Mouse (Mus musculus) kidney, postnatal 36 days (tissue): ENCODE data around the gene Prkag2.

Experiments used
- DNase-seq, 2 experiments: peaks; one replicate each; pipeline ENCODE4 v3.0.0; 2021 to 2022; ENCODE audit warnings: mixed read lengths in 2 of 2

Gene Prkag2

DNA sequence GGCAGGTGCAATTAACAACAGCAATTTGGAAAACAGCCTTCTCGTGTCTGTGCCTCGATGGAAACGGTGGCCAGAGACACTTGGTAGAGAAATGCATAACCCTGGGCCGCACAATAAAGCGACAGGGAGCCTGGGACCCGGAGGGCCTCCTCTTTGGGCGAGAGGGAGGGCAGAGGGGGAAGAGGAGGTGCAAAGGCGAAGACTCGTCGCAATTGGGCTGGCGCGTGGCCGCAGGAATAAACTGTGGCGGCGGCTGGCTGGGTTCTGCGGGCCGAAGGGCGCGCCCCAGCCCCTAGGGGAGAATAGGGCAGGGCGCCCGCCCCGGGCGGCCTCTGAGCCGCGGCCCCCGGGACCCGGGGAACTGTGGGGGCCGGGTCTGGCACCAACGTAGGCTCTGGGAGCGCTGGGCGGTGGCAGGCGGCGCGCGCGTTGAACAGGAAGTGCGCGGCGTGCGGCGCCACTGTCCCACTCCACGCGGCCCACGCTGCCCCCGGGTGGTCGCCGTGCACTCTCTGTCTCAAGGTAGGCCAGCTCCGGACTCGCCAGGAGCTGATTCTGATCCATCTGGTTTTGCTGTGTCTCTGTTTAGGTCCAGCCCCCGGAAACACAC lies at the start of gene Prkag2:
Prkag2 (minus strand) TSS at position 127 of the 610 bp plus-strand sequence.
- DNase-seq: peak; percentile 81 to 84

DNA sequence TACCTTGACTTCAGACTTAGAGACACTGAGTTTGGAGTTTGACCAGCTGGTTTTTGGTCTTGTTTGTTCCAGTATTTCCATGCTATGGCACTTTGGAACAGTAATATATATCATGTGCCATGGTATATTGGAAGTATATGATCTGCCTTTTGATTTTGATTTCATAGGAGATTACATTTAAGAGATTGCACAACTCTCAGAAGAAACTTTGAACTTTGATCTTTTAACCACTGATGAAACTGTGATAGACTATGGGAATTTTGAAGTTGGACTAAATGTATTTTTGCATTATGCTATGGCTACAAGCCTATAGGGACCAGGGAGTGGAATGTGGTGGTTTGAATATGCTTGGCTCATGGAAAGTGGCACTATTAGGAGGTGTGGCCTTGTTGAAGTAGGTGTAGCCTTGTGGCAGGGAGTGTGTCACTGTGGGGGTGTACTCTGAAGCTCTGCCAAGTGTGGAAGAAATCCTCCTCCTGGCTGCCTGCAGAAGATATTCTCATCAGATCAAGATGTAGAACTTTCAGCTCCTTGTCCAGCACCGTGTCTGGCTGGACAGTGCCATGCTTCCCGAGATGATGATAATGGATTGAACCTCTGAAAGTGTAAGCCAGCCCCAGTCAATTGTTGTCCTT lies 49.0 kb upstream of the Prkag2 start:
- DNase-seq: no peak

DNA sequence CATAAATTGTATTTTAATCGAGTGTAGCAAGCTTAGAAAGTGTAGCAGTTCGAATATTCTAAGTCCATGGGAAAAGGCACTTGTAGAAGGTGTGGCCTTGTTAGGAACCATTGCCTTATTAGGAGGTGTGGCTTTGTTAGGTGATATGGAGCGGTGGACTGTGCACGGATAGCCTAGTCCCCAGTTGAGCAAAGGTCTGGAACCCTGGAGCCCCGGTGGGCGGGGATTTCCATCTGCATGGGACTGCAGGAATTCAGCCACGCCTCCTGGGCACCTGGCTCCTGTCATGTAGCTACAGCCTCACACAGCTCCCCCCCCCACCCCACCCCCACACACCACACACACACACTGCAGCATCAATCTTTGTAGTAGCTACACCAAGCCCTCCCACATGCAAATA lies 46.3 kb upstream of the Prkag2 start:
- DNase-seq: peak; percentile 59 to 65

DNA sequence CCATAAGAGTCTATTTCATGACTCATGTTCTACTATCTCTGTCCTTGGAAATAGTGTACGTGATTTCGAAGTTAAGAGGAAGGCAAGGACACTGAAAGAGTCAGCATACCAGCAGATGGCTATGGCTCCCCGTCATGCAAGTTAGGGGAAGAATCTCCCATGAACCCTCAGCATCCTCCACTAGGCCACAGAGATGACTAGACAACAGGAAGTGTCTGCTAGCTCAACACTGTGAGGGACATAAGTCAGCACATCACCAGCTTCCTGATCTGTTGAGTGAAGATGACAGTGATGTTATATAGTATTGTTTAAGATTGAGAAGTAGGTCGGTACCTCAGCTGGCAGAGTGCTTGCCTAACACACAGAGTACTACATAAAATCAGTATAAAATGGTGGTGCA lies 27.4 kb upstream of the Prkag2 start:
- DNase-seq: no peak

DNA sequence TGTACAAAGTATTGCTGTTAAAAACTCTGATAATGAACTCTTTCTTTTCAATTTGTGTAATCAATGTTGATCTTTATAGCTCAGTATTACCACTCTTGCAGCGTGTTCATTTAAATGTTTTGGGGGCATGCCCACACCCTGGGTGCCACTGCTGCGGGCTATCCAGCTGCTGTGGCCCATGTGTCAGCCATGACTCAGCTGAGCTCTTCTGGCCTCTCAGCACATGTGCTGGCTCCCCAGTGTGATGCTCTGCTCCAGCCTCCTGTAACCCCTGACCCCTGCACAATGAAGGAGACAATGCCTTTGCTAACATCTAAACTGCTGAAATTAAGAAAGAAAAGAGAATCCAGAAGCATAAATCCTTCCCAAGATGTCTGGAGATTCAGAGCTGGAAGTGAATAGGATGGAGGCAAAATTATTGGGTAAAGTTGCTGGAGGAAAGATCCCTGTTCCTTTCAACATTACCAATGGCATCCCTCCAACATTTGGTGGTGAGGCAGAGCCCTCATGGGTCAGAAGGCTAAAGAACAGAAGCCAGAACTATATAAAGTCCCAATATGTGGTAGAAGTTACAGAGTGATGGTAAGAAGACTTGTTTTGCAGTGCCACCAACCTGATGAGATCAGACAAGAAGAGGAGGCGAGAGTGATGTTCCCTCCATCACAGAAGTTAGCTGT lies 25.6 kb upstream of the Prkag2 start:
- DNase-seq: no peak

DNA sequence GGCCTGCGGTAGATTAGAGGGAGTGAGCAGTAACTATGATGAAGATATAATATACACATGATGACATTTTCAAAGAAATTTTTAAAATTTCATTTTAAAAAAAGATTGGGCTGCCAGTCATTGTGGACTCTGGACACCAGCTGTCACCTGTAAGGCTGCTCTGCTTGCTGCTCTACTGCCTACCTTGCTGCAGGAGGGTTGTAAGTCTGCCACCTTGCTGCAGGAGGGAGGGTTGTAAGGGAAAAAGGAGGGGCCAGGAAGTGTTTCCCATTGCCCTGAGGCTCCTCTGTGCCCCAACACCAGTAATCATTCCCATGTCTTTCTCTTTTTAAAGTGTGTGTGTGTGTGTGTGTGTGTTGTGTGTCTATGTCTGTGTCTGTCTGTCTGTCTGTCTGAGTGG lies 22.1 kb upstream of the Prkag2 start:
- no peak for DNase-seq

DNA sequence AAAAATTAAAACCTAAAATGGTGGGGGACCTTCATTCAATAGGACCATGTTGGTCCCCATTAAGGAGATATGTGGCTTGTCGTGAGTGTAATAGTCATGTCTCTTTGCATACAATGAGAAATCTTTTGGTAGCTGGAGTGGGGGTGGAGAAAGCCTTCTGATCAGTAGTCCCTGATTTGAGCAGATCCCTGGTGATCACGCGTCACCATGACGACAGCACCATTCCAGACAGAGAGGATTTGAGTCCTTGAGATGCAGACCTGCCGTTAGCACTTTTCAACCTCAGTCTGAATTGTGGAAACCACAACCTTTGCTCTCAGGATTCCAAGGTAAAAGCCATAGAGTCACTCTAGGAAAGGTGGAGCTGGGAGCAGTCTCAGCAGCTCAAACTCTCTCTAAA lies 18.7 kb upstream of the Prkag2 start:
- no peak for DNase-seq

DNA sequence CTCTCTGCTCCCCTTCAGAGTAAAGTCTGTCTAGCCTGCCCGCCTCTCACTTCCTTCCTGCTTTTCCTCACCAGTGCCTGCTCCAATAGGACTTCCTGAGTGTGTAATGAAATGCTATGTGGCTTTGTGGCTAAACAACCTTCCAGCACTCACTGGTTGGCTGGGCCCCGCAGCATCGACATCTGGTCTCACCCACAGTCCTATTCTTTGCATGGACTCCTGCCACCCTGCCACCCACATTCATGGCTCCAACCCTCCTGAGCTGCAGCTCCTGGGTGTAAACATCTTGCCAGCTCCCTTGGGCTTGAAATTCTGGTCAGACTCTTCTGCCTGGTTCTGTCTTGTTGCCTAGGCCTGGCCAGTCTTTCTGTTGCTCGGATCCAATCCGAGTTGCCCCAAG lies 15.6 kb upstream of the Prkag2 start:
- DNase-seq: no peak

DNA sequence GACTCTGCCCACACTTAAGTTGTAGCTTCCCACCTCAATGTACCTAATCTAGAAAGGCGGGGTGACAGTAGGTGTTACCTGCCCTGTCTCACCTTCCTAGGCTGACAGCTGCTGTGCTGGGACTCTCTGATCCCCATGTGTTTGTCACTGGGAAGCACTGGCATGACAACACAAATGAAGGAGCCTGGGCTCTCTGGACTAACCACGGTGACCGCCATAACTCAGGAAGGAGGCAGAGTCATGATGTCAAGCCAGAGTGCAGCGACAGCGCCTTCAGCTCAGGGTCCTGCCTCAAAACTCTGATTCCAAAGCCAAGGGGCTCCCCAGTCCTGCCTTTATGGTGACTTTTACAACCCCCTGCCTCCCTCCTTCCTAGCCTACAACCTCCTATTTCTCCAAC lies 14.8 kb upstream of the Prkag2 start:
- no peak for DNase-seq

DNA sequence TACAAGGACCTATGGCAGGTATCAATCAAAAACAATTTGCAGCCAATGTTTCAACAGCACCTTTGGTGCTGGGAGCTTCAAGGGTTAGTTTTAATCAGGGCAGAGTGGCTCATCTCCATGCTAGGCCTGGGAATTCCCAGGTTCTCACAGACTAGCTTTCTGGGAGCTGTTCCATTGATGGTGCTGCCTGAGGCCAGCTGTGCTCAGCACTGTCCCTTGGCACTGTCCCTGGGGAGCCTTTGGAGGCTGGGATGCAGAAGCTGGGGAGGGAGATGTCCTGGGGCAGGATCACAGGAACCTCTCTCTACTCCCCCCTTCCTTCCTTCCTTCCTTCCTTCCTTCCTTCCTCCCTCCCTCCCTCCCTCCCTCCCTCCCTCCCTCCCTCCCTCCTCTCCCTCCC lies 13.7 kb upstream of the Prkag2 start:
- DNase-seq: no peak

DNA sequence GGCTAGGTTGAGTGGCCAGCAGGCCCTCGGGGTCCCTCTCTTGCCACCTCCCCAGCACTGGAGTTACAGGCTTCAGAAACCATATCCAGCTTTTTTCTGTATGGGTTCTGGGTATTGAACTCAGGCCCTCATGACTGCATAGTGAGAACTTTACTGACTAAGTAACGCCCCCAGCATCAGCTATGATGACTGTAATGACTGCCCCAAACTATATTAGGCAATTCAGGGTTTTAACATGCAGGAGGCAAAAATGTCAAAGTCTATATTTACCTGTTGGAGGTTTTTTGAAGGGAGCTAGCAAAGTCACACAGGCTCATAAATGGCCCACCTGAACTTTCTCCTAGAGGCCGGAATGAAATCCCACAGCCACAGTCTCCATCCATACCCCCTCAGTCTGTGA lies 9.9 kb upstream of the Prkag2 start:
- no peak for DNase-seq

DNA sequence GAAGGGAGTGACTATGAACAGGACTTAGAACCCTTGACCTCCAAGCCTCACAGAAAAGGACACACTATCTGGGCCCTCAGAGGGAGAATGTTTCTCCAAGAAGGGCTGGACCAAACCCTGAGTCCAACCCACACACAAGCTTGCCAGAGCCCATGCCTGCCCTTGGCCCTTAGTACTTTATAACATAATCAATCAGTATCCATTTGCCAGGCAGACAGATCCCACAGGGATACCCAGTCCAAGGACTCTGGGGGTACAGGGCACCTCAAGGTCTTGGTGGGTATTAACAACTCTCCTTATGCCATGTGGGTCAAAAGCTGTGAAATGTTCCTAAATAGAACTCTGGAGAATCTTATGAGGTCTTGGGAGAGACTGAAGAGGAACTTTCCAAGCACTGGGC lies 5.3 kb upstream of the Prkag2 start:
- DNase-seq: no peak

DNA sequence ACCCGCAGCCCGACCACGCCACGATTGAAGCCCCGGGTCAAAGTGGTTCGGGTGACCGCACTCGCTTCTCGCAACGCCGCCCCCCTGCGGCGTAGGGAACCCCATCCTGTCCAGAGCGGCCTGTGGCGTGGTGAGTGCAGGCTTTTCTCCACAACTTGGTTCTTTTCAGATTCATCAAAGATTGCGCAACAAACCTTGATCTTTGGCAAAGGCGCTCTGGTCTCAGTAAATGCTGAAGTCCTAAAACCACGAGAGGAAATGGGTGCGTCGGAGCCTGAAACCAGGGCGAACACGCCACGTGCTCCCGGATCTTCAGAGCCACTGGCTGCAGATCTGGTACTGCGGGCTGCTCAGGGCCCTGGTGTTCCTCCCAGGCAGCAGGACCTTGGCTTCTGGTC lies 683 bp upstream of the Prkag2 start:
- DNase-seq: peak; percentile 80 to 91

DNA sequence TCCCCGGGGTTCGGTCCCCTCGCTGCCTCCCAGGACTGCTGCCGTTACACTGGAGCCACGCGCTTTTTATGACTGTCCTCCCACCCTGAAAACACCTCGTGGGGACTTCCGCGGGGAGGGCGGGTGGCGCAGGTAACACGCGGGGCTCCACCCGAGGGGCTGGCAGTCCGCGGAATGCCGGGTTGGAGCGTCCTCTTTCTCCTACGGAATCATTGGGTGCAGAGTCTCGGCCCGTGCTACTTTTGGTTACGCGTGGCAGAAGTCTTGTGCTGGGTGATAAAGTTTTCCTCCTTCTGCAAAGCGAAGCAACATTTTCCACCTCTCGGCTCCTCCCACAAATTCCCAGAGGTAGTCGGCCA lies 306 bp downstream of the Prkag2 start:
- no peak for DNase-seq

DNA sequence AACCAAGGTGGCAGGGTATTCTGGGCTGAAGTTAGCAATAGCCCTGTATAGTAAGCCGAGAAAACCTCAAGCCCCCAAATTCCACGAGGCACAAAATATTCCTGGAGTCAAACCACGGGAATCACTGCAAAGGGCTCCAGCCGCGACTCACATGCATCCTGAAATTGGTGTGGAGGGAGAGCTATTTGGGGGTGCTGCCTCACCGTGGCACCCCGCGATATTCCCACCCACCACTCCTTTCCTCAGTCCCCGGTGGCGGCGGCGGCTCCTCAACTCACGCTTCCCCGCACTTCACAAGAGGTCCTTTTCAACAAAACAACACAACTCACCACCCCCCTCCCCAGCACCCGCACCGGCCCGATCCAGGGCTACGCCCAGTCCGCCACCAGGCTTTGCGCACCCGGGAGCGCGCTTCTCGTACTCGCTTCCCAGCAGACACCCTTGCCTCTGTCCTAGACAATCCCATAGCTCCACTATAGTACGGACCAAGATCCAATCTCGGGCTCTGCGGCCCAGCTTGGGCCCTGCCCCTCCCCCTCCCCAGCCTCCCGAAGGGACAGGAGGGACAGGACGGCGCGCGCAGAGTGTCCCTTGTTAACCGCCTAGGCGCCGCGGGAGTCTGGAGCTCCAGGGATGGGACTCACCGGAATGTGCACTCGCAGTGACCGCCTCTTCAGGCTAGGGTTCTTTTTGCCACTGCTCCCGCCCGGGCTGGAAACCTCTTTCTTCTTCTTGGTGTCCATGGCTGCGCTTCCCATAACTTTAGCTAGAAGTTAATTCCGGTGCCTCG lies 880 bp downstream of the Prkag2 start:
- peak; percentile 54 to 81 for DNase-seq

DNA sequence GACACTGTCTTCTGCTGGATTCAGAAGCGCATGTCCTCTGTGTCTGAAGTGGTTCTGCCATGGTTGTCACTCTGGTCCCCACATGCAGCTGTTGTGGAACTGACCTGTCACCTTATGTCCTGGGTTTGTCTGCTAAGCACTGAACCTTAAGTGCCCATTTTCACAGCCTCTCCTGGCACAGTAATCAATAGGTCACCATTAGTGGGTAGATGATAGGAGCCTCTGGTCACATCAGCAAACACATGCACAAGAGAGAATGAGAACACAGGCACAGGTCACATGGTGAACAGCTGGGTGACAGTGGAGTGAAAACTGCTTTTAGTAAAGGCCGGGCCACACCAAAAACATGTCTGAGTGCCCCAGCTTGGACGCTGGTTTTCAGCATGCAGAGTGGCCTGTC lies 2.6 kb downstream of the Prkag2 start:
- no peak for DNase-seq

DNA sequence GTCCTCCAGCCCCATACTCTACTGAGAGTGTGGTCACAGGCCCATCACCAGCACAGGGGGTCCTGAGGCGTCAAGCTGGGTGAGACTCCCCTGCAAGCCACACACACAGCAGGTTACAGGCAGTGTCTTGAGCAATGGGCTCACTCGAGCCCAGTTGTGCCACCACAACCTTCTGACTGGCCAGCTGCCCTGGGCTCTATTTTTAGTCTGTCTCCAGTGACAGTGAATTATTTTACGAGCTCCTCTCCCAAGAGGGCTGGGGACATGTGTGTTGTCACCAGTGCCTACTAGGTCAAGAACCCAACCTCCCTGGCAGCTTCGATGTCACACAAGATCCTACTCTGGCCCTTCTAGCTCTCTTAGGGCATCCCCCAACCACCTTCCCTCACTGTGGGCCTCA lies 4.0 kb downstream of the Prkag2 start:
- no peak for DNase-seq

DNA sequence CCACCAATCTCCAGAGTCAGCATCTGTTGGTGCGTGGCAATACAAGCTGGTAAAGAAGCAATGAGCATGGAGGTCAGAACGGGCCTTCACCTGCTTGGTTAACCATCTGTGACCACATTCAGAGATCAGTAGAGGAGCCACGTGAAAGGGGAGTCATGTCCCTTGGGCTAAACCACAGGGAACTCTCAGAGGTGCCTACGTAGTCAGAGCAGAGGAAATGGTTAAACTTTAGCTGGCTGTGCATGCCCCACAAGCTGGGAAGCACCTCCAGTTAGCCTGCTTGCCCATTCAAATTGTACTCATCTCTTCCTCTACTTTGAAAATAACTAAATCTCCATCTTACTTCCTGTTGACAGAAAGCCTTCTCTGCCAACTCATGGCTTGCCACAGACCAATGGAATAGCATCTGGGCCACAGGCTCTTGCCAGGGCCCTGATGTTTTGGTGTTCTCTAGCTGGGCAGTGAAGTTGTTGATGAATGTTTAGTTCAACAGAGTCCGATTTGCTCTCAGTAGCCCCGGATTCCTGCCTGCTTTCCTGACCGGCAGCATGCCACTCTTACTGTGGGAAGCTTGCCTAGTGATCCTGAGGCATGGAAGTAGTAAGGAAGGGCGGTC lies 7.7 kb downstream of the Prkag2 start:
- DNase-seq: peak; percentile 72 to 91

DNA sequence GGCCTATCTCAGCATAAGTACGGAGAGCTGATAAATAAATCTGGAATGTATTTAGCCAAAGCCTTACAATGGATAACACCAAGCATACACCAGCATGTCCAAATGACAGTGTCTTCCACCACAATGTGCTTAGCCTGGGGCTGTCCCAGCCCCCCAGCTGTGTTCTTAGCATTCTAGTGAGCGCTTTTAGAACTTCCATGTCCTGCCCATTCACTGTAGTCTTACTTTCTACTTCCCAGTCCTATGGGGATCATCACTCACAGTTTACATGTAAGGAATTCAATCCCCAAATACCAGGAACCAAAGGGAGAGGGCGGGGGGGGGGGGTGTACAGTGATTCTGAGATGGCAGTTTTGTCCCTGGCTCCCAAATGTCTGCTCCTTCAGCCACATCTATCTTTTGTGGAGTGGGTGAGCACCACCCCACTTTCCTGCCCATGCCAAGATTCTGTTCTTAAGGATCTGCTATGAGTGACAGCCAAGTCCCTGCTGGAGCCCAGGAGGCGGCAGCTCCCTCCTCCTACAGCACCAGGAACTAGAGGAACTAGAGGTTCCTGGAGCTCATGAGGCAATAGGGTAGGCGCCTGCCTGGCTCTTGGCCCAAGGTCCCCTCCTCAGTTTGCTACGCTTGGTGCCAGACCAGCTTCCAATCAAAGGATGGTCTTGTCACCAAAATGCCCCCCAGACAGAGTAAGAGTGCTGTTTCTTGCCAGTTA lies 11.0 kb downstream of the Prkag2 start:
- no peak for DNase-seq

DNA sequence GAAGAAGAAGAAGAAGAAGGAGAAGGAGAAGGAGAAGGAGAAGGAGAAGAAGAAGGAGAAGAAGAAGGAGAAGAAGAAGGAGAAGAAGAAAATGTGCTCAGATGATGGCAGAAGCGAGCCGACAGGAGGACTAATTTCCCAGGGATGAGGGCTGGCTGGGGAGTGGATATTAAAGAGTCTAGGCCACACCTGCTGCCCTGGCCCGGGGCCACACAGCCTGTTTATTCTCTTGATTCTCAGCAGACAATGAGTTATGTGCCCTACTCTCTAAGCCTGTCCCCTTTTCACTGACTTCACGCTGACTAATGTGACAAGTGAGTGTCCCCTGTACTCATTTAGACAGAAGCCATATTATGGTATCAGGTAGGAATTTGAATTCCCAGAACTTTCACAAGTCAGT lies 11.8 kb downstream of the Prkag2 start:
- no peak for DNase-seq

DNA sequence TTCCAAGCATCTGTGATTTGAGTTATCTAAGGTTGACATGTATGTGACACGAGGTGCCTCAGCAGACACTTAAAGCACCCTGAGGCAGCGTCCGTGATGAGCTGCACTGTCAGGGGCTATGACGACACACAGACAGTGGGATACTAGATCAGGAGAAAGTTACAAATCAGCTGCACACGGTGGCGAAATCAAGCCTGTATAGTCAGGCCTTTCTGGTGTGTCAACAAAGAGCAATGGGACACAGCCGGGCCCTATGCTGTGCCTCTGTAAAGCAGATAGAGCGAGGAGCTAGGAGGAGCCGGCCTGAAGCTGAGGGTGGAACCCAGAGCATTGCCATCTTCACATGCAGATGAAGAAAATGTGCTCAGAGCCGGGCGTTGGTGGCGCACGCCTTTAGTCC lies 12.3 kb downstream of the Prkag2 start:
- no peak for DNase-seq

DNA sequence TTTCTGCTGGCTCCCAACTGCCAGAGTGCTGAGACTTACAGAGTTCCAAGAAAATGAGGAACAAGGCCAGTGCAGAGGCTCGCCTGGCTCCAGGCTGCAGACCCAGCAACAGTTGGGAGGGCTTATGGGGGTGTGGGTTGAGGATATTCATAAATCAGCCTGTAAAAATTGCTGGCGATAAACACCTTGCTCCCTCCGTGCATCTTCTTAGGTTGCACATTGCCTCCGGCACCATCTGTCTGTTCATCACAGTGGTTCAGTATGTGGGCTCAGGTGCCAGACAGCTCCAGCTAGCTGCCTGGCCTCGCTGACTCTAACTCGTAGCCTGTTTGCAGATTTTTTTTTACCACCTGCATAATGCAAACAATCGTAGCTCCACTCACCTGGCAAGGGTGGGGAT lies 13.4 kb downstream of the Prkag2 start:
- DNase-seq: no peak

DNA sequence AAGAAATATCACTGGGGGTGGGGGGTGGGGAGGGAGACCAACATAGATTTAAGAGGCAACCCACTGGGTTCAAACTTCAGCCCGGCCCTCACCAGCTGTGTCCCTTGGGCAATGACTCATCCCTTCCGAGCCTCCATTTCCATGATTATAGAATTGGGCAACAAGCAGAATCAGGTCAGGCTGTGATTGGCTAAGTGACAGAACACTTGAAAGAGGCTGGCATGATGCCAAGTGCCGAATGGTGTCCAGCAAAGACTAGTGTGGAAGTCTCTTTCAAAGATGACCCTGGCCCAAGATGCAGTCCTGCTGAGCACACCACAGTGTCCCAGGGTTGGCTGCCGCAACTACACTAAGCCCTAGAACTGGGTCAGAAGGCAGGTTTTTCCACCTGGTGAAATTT lies 14.2 kb downstream of the Prkag2 start:
- peak; percentile 68 to 77 for DNase-seq
